Mouse (Mus musculus) stomach, embryonic 16.5 days (tissue): ENCODE results near the gene Rrp8. TPM values are rescaled to one million over a fixed set of nuclear protein-coding genes. Genes with fewer than 3 reads are reported as not detected.
"Not testable (repeated sequence)": the region's sequence is repeated elsewhere in the genome, so short reads cannot be mapped to it uniquely, and the experiment has no call there.

ENCODE experiments used
- ATAC-seq: fragments of 200-750 bp; cut with Nextera tagmentation; 2 replicates; pipeline ENCODE4 v1.8.0; 2017; ENCODE audit warnings: moderate number of reproducible peaks, moderate TSS enrichment; ENCODE audit not compliant: insufficient read depth, low FRiP score
- H3K27ac ChIP-seq: fragments of 300-500 bp; sonication (generic); 2 replicates; pipeline ENCODE4 v1.5.1; 2014; ENCODE audit warnings: low read length
- H3K27me3 ChIP-seq: fragments of 300-500 bp; sonication (generic); 2 replicates; pipeline ENCODE4 v1.6.1; 2014; ENCODE audit warnings: low read length, control low read depth, mixed read lengths; ENCODE audit not compliant: control insufficient read depth, insufficient read depth
- H3K36me3 ChIP-seq: fragments of 300-500 bp; sonication (generic); 2 replicates; pipeline ENCODE4 v1.6.1; 2014; ENCODE audit warnings: low read length; ENCODE audit not compliant: control insufficient read depth, insufficient read depth
- H3K4me1 ChIP-seq: fragments of 300-500 bp; sonication (generic); 2 replicates; pipeline ENCODE4 v1.6.1; 2014; ENCODE audit warnings: low read length, control low read depth, mixed read lengths; ENCODE audit not compliant: control insufficient read depth, insufficient read depth
- H3K4me2 ChIP-seq: fragments of 300-500 bp; sonication (generic); 2 replicates; pipeline ENCODE4 v1.6.1; 2014; ENCODE audit warnings: low read depth, low read length, mixed read lengths
- H3K4me3 ChIP-seq: fragments of 300-500 bp; sonication (generic); replicated peaks from 2 replicates; pipeline ENCODE4 v1.5.1; 2014; ENCODE audit warnings: mild to moderate bottlenecking, low read length
- H3K9ac ChIP-seq: fragments of 300-500 bp; sonication (generic); 2 replicates; pipeline ENCODE4 v1.6.1; 2014; ENCODE audit warnings: low read length
- H3K9me3 ChIP-seq: fragments of 300-500 bp; sonication (generic); replicated peaks from 2 replicates; pipeline ENCODE4 v1.6.1; 2016; ENCODE audit warnings: low read length, control low read depth; ENCODE audit not compliant: control insufficient read depth
- WGBS: fragments of 180-500 bp; shearing (Covaris S2); extraction: QIAGEN DNeasy Blood & Tissue Kit; methylation state at CpG from one replicate; pipeline ENCODE4 v1.1.7; 2014; 5-methylcytosine and 5-hydroxymethylcytosine counted together
- polyA plus RNA-seq: library from polyadenylated mRNA; unstranded; fragments of >200 nt; fragmentation: Nextera tagmentation; extraction: Ambion mirVana; gene quantifications from 2 replicates; pipeline ENCODE4 v1.2.1, GENCODE M21; 2015

The Rrp8 gene
- polyA plus RNA-seq, 1 experiment from 2014 or later: 35.7 TPM

DNA sequence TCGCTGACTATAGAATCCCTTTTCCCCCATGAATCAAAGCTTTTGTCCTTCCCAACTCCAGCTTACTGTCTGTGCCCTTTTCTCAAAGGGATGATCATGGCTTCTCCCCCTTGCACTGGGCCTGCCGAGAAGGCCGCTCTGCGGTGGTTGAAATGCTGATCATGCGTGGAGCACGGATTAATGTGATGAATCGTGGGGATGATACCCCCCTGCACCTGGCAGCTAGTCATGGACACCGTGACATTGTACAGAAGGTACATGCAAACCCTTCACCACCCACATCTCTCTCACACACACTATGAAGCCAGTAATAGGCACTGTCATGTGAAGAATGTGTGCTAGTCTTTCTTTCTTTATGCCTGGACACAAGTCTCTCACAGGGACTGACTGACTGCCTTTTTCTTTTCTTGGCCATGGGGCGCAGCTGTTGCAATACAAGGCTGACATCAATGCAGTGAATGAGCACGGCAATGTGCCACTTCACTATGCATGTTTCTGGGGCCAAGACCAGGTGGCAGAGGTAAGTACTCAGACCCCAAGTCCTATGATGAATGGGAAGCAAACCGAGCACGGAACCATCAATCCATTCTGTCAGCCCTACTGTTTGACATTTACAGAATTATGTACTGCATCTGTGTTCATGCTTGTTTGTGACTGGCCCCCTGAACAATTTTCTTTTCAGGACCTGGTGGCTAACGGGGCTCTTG lies 3.1 kb upstream of the Rrp8 start:
- WGBS: 87% methylated on average over 13 of the region's 13 CpGs
- no peaks in the 10 kb centered on the region for H3K27me3 ChIP-seq
- ATAC-seq: no peak
- H3K4me3 ChIP-seq: no peak overlapping the region
- peak overlapping the region; percentile 68 for H3K27ac ChIP-seq
- peaks cover 31% of the 10 kb centered on the region for H3K4me1 ChIP-seq
- H3K36me3 ChIP-seq: peaks cover 14% of the 10 kb centered on the region
- no peak overlapping the region for H3K4me2 ChIP-seq
- H3K9me3 ChIP-seq: no peaks in the 10 kb centered on the region
- H3K9ac ChIP-seq: peak overlapping the region; percentile 31; the same call in 1 of the 2 replicates

DNA sequence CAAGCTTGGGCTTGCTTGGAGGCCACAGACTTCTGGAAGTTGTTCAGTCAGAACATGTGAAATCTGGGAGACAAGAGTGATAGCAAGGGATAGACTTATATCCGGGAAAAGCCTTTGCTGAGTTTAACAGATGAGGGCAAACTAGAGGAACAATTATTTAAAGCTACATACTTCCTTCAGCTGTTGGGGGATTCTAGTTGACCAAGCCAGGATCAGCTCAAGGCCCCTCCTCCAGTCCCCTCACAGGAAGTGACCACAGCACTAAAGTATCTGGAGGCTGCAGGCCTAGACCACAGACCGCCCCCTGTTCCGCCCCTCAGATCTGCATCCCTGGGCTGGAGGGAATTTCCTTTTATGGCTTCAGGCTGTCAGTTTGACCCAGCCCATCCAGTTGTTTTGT lies 1.8 kb upstream of the Rrp8 start:
- no peaks in the 10 kb centered on the region for H3K27me3 ChIP-seq
- peak overlapping the region; percentile 59 for H3K9ac ChIP-seq
- peak overlapping the region; percentile 97 for H3K27ac ChIP-seq
- peak overlapping the region; percentile 69 for H3K4me2 ChIP-seq
- H3K36me3 ChIP-seq: peaks cover 19% of the 10 kb centered on the region
- H3K4me3 ChIP-seq: peak overlapping the region; percentile 93
- WGBS: 25% methylated on average over 3 of the region's 3 CpGs
- H3K4me1 ChIP-seq: peaks cover 31% of the 10 kb centered on the region
- no peaks in the 10 kb centered on the region for H3K9me3 ChIP-seq
- peak; percentile 73 for ATAC-seq

DNA sequence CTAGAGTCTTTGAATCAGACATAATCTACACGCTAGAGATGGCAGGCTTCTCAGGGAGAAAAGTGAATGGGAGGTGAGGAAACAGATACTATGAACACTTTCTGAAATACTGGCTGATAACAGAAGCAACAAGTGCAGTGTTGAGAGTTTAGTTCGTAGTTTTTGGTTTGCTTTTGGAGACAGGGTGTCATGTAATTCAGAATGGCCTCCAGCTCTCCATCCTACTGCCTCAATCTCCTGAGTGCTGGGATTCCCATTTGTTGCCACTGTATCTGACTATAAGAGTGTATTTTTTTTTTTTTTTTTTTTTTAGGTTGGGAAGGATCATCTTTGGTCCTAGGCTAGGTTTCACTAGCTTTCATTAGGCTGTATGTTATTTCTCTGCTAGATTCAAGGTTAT lies 1.1 kb upstream of the Rrp8 start:
- Histone ChIP-seq H3K4me3 (peak overlapping the region; percentile 93), H3K4me1 (peaks cover 30% of the 10 kb centered on the region), H3K9ac (peak overlapping the region; percentile 60), H3K4me2 (peak overlapping the region; percentile 69), H3K27me3 (no peaks in the 10 kb centered on the region), H3K27ac (peak overlapping the region; percentile 97), H3K36me3 (peaks cover 26% of the 10 kb centered on the region), H3K9me3 (no peaks in the 10 kb centered on the region)
- WGBS: 65% methylated on average over 2 of the region's 2 CpGs
- no peak for ATAC-seq

DNA sequence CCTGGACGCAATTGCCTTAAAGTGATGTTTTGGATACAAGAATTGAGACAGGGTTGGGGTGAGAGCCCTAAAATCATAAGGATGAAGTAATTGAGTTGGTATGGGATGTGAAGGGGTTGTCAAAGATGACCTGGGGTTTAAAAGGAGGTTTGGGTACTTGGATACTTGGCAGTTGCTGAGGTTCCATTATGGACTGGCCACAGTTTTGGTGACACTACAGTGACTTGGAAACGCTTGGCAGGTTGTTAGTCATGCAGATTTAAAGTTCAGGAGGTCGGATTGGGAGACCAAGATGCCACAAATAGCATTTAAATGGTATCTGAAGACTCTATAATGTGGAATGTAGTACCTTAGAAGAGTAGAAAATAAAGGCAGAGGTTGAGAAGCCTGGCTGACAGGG lies 463 bp upstream of the Rrp8 start:
- no peaks in the 10 kb centered on the region for H3K27me3 ChIP-seq
- ATAC-seq: no peak
- 25% methylated on average over 3 of the region's 3 CpGs for WGBS
- H3K9ac ChIP-seq: peak overlapping the region; percentile 95
- peak overlapping the region; percentile 93 for H3K4me3 ChIP-seq
- peaks cover 28% of the 10 kb centered on the region for H3K36me3 ChIP-seq
- peak overlapping the region; percentile 69 for H3K4me2 ChIP-seq
- H3K27ac ChIP-seq: peak overlapping the region; percentile 95
- no peaks in the 10 kb centered on the region for H3K9me3 ChIP-seq
- H3K4me1 ChIP-seq: peaks cover 24% of the 10 kb centered on the region

DNA sequence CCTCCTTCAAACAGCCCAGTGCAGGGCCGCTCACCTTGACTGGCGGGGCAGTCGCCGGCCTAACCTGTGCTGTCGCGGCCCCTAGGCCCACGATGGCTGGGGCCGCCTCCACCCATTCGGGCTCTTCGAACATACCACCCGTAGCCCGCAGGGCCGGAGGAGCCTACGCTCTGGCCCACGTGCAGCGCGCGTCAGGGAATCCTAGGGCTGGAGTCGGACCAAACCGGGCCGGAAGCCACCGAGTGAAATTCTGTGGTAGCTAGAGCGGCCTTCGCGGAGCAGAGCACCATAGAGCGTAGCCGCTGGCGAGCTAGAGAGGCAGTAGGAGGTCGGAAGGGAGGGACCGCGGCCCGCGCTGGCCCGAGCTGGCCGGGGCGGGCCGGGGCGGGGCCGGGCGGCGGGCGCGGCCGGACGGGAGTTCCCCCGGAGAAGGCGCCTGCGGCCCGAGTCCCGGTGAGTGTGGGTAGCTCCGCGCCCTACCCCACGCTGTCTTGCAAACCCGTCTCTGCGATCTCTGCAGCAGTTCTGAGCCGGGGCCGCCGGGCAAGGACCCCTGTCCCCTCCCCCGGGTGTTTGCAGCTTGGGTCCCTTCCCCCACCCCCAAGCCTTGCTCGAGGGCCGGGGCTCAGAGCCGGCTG lies 802 bp downstream of the Rrp8 start, which contains the start of gene Ilk:
TSS of gene Ilk (plus strand) at position 329 of the 638 bp plus-strand sequence.
- H3K9me3 ChIP-seq: no peaks in the 10 kb centered on the region
- no peaks in the 10 kb centered on the region for H3K27me3 ChIP-seq
- peak within 1 kb of the TSS; percentile 93 for H3K4me3 ChIP-seq
- H3K36me3 ChIP-seq: peaks cover 34% of the 10 kb centered on the region
- peak within 1 kb of the TSS; percentile 95 for H3K9ac ChIP-seq
- H3K4me2 ChIP-seq: peak within 1 kb of the TSS; percentile 73
- peak; percentile 98 for ATAC-seq
- H3K4me1 ChIP-seq: peaks cover 24% of the 10 kb centered on the region
- WGBS: under 1% methylated on average over 62 of the region's 62 CpGs
- peak within 1 kb of the TSS; percentile 95 for H3K27ac ChIP-seq

GRCm38 (mm10) chr7:105735464-105735863 lies 1.7 kb downstream of the Rrp8 start:
- peak overlapping the region; percentile 73 for H3K4me2 ChIP-seq
- peak overlapping the region; percentile 95 for H3K9ac ChIP-seq
- H3K36me3 ChIP-seq: peaks cover 29% of the 10 kb centered on the region
- H3K27ac ChIP-seq: peak overlapping the region; percentile 95; the same call in 1 of the 2 replicates
- not testable (repeated sequence) for H3K9me3 ChIP-seq, ATAC-seq, H3K27me3 ChIP-seq
- H3K4me3 ChIP-seq: peak overlapping the region; percentile 93
- peaks cover 20% of the 10 kb centered on the region for H3K4me1 ChIP-seq
- WGBS: 39% methylated on average over 4 of the region's 4 CpGs

DNA sequence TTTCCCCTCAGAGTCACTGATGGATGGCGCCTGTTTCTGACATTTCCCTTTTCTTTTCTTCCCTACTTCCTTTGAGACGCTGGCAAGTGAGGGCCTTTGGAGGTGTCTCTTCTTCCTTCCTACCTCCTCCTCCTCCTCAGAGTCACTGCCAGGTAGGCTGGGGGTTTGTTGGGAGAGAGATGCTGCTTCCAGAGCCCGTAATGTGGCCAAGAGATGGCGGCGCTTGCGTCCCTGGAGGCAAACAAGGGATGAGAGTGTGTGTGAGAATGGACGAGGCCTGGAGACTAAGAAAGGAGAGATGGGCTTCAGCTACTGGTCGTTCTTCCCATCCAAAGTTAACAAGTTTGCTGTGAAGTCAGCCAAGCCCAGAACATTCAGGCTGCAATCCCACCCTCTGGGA lies 2.4 kb downstream of the Rrp8 start:
- H3K27me3 ChIP-seq: no peaks in the 10 kb centered on the region
- no peak for ATAC-seq
- no peak overlapping the region for H3K4me2 ChIP-seq
- peak overlapping the region; percentile 93; the same call in 1 of the 2 replicates for H3K4me3 ChIP-seq
- peaks cover 20% of the 10 kb centered on the region for H3K4me1 ChIP-seq
- no peak overlapping the region for H3K27ac ChIP-seq
- 80% methylated on average over 8 of the region's 8 CpGs for WGBS
- H3K9me3 ChIP-seq: no peaks in the 10 kb centered on the region
- H3K9ac ChIP-seq: peak overlapping the region; percentile 95; the same call in 1 of the 2 replicates
- H3K36me3 ChIP-seq: peaks cover 24% of the 10 kb centered on the region

DNA sequence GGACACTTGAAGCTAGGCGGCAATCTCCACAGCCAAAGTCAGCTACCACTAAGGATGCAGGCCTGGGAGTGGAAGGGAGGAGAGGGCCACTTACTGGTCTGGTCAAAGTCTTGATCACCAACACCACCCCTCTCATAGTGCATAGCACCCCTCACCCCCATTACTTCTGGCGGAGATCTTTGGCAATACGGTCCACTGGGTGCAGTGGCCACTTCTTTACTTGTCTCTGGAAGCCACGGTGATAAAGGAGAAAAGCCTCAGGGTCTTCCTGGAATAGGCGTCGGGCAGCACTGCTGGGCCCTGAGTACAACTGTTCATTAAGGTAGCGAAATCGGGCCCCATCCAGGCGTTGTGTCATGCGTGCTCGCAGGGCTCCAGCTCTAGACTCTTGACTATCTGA lies 3.3 kb downstream of the Rrp8 start:
- Histone ChIP-seq H3K36me3 (peaks cover 24% of the 10 kb centered on the region), H3K4me3 (no peak overlapping the region), H3K9me3 (no peaks in the 10 kb centered on the region), H3K9ac (no peak overlapping the region), H3K4me1 (peaks cover 14% of the 10 kb centered on the region), H3K27me3 (no peaks in the 10 kb centered on the region), H3K4me2 (no peak overlapping the region), H3K27ac (no peak overlapping the region)
- no peak for ATAC-seq
- 93% methylated on average over 11 of the region's 11 CpGs for WGBS

DNA sequence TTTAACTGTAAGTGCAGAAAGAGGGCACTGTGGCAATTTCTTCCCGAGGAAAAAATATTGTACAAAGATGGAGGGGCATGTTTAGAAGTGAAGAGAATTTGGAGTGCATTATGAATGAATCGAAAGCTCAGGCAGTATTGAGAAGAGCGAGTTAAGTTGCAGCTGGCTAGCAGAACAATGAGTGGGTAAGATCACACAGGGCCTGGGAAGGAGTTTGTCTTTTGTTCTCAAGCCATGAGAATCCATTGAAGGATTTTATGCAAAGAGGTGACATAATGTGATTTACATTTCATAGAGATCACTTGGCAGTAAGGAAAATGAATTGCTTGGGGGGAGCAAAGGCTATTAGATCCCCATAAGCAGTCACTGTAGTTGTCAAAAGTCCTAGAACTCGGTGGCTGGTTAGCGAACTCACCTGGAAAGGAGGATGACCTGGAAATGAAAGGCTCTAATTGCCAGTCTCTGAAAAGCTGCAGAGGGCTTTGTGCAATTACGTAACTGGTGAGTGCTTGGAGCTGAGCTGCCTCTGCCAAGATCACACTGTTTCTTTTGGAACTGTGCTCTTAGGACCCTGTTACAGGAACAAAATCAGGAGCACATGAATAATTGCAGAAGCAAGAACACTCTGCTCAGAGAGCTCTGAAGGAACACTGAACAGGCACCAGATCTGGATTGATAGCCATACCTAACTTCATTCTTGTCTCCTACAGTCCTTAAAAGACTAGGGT lies 8.3 kb downstream of the Rrp8 start:
- Histone ChIP-seq H3K4me2 (no peak overlapping the region), H3K27ac (no peak overlapping the region), H3K9me3 (no peaks in the 10 kb centered on the region), H3K4me1 (no peaks in the 10 kb centered on the region), H3K36me3 (peaks cover 18% of the 10 kb centered on the region), H3K9ac (no peak overlapping the region), H3K4me3 (no peak overlapping the region), H3K27me3 (no peaks in the 10 kb centered on the region)
- 81% methylated on average over 6 of the region's 6 CpGs for whole genome bisulfite sequencing
- ATAC-seq: no peak
